Mouse (Mus musculus) layer of hippocampus, adult 11-12 months (tissue): ENCODE results near the gene Stk38l.
"Not testable (repeated sequence)": the region's sequence is repeated elsewhere in the genome, so short reads cannot be mapped to it uniquely, and the experiment has no call there.

Experiments
- DNase-seq: peaks from one replicate; pipeline ENCODE4 v3.0.0; 2022; ENCODE audit warnings: low spot score

Stk38l gene

GRCm38 (mm10) chr6:146770808-146771207, 46.0 kb downstream of the Stk38l start:
- no peak for DNase-seq

DNA sequence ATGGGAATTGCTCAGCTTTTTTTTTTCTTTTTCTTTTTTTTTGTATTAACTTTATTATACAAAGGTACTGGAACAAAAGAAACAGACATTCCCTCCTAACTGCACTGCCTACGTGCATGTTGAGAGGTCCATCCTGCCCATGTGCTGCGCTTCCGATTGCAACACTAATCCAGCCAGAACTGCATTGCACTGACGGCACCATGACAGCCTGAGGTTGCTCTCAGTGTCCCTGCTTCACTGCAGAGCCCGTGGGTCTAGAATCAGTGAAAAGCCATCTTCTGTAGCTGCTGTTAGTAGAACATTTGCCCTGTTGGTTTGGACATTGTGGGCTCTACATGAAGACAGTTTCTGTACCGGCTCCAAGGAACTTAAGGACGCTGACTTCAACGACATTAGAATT, 51.1 kb downstream of the Stk38l start:
- not testable (repeated sequence) for DNase-seq

DNA sequence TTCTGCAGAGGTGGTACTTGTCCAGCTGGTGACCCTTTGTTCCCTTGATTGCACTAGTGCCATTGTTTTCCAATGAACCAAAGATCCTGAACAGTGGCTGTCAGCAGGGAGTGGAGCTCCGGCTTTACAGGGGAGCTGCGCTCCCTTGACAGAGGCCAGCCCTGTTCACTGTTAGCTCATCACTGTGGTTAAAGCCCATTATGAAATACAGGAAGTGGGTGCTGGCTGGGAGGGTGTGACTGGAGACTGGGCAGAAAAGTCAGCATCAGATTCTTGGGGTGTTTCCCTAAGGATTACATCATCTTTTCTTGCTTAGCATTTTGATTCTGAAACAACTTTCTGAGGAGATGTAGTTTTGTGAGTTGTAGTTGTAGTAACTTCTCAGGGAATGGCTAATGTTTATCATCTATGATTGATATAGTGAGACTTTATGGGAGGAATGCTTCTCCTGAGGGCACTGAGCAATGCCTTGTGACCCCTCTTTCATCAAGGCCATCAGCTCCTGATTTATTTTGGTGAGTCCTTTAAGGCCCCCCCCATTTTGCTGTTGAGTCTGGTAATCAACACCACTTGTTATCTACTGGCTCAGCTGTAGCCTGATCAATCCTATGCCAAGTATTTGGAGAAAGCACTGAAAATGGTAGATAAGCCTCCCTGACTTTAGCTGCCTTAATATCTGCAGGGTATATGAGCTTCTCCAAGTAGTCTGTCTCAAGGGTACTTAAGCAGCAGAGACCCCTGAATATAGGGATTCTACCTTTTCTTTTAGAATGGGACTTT, 52.0 kb downstream of the Stk38l start:
- DNase-seq = no peak

GRCm38 (mm10) chr6:146778055-146778454, 53.3 kb downstream of the Stk38l start:
- no peak for DNase-seq

DNA sequence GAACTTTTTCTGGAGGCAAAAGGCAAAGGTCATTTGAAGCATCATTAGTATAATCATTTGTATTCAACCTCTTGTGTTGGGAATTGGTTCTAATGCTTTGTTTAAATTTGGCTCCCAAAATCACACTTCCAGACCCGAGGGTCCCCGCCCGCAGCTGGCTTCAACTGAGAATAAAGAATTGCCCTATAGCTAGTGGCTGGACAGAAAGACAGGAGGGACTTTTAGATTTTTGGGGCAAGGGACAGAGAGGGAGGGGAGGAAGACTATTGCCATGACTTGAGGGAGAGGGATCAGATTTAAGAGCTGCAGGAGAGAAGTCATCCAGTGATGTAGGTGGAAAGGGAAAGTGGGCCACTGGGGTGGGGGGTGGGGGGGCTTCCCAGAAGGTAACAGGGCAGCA, 56.8 kb downstream of the Stk38l start:
- no peak for DNase-seq

- DNase-seq = no peak
These were observed 68.7 kb downstream of the Stk38l start for GRCm38 (mm10) chr6:146793527-146793926.

GRCm38 (mm10) chr6:146795166-146795923, 70.5 kb downstream of the Stk38l start:
- no peak for DNase-seq

- peak; percentile 53 for DNase-seq
These were observed 71.2 kb downstream of the Stk38l start, which contains the start of gene Arntl2 for GRCm38 (mm10) chr6:146795924-146796545. Gene Arntl2 (plus strand): TSS chr6:146796055.

DNA sequence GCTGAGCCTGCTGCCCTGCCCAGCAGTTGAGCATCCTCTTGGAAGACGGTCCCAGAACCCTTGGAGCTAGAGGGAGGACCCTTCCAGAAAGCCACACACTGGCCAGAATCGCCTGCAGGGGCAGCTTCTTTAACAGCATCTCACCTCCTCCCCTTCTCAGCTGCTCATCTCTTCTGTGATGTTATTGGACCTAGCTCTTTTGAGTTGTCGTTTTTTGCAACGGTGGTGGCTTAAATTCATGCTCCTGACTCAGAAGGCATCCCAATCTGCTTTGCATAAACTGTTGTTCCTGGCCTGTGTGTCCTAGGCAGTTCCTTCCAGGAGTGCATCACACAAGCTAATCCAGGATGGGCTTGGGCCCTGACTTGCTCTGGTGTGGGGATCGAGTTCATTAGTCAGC, 72.7 kb downstream of the Stk38l start:
- no peak for DNase-seq

DNA sequence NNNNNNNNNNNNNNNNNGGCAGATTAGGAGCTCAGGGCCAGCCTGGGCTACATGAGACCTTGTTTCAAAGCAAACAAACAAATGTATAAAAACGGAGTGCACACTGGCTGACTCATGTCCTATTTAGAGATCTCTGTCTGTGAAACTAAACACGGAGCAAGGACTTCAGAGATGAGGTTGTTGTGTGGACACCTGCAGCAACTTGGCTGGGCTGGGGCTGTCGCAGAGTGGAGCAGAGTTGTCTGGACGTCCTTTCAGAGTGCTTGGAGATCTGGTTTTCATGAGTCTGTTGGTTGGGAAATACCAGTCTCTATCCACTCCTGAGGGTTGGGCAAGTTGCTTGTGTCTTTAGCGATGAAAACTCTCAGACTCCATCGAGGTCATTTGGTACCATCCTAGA, 85.2 kb downstream of the Stk38l start:
- DNase-seq = no peak

GRCm38 (mm10) chr6:146813007-146813406, 88.2 kb downstream of the Stk38l start:
- DNase-seq = no peak

DNA sequence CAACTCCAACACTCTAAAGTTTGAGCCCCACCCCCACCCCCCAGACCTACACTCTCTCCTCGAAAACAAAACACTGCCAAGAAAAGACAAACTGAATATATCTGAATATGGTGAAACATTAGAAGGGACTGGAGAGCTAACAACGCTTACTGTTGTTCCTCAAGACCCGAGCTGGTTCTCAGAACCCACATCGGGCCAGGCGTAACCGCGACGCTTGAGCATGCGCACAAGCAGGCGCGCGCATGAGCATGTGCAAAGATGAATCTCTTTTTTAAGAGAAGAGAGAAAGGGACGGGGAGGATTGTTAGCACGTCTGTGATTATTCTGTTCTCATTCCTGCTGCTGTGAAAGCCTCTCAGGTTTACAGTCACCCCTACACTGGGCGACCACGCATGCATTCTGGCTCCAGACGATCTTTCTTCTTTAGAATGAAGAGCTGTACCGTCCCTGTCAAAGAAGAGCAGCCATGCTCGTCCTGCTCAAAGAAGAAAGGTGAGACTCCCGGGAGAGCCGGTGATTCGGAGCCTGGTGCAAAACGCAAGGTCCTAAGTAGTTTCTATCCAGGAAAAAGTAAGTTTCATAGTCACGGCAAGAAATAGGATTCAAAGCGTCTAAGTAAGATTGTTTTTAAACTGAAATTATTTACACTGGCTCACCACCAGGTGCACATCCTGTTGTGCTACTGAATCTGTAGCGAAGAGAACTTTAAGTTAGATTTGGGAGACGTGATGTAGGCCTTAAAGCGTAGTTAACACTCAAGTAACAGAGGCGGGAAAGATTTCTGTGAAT, 95.6 kb downstream of the Stk38l start:
- DNase-seq = no peak

- no peak for DNase-seq
These were observed 97.2 kb downstream of the Stk38l start for GRCm38 (mm10) chr6:146821958-146822357.

- peak; percentile 58 for DNase-seq
These were observed 100.1 kb downstream of the Stk38l start for GRCm38 (mm10) chr6:146824727-146825486.

DNA sequence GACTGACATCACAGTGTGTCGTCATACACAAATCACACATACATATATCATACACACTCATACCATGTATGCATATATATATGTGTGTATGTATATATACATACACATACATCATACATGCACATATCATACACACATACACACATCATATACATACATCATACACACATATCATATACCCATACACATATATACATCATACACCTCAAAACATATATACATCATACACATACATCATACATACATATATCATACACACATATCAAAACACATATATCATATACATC, 100.6 kb downstream of the Stk38l start:
- DNase-seq = no peak
